In genomic region chr17:86166567-86167319, GRCm38 (mm10) we compare ENCODE assay signal across 8 mouse cellular contexts. TPM values are rescaled to one million over a fixed set of nuclear protein-coding genes. Genes with fewer than 3 reads are reported as not detected.
DNase-seq lines count a peak whose midpoint lies in the region; ATAC-seq and TF ChIP-seq lines count a peak whose summit lies in the region.

No protein-coding gene starts in this region.

- no peaks in the 10 kb centered on the region for H3K36me3 ChIP-seq in hindbrain, embryonic 16.5 days (ENCODE audit: control insufficient read depth, insufficient read depth, low read length)

- under 1% methylated on average over 46 of the region's 46 CpGs for WGBS in hindbrain, embryonic 16.5 days

- CTCF ChIA-PET in Patski (lab: Charles Lee), result no interaction called here

- in situ Hi-C loops in Patski (cut with MboI; ENCODE audit: low pct_unique_long_range_greater_than_20kb), result loop anchor here (5.0 to 10.0 kb wide), 3 partner anchors 126 to 738 kb away; no protein-coding TSS in a partner anchor

- no peak for TF ChIP-seq CTCF in Patski (IDR thresholded peaks at IDR 0.05)
- TF ChIP-seq CTCF in gastrocnemius, adult 2 months (IDR thresholded peaks at IDR 0.05), result no peak

- DNase-seq in Patski (ENCODE audit: low read depth, low spot score), result no peak
- peak; percentile 82 for DNase-seq in cerebellum, adult 9-10 months
- peak; percentile 94 for DNase-seq in gastrocnemius, adult 2 months
- DNase-seq in left cerebral cortex, postnatal 25 days (ENCODE audit: low spot score in 2 of 2), result peak; percentile 47 to 59
- peak; percentile 68 for DNase-seq in right cerebral cortex, postnatal 25 days
- DNase-seq in urinary bladder, postnatal 25 days (ENCODE audit: low spot score), result peak; percentile 75

- H3K9ac ChIP-seq in hindbrain, embryonic 16.5 days (ENCODE audit: low read depth, low read length), result peak overlapping the region; percentile 90

- peak overlapping the region; percentile 79 for H3K4me3 ChIP-seq in gastrocnemius, adult 2 months
- H3K4me3 ChIP-seq in hindbrain, embryonic 16.5 days (ENCODE audit: low read length), result peak overlapping the region; percentile 77

- H3K9me3 ChIP-seq in hindbrain, embryonic 16.5 days (ENCODE audit: control insufficient read depth, low read length), result no peaks in the 10 kb centered on the region

- peak overlapping the region; percentile 84 for H3K4me2 ChIP-seq in hindbrain, embryonic 16.5 days (ENCODE audit: low read length)

- POLR2A ChIA-PET in Patski (lab: Charles Lee), result interaction anchor here (0.6 to 0.7 kb wide), 6 partner anchors 43 to 696 kb away, joined by 3 to 5 read pairs (median 3); no protein-coding TSS in a partner anchor

- peak overlapping the region; percentile 100 for H3K27ac ChIP-seq in gastrocnemius, adult 2 months
- peak overlapping the region; percentile 95 for H3K27ac ChIP-seq in hindbrain, embryonic 16.5 days (ENCODE audit: low read depth, low read length)

- peak; percentile 35 for ATAC-seq in Patski
- peak; percentile 48 for ATAC-seq in hindbrain, embryonic 16.5 days
- ATAC-seq in megakaryocyte progenitor cell, adult 5-6 weeks (replicated peaks; ENCODE audit: poor library complexity), result peak; percentile 15; the same call in 1 of the 2 replicates

- H3K4me1 ChIP-seq in hindbrain, embryonic 16.5 days (ENCODE audit: control insufficient read depth, insufficient read depth, low read depth, low read length), result peaks cover 20% of the 10 kb centered on the region

- no peaks in the 10 kb centered on the region for H3K27me3 ChIP-seq in Patski
- peaks cover 5% of the 10 kb centered on the region; the same call in 1 of the 2 replicates for H3K27me3 ChIP-seq in hindbrain, embryonic 16.5 days (replicated peaks; ENCODE audit: control insufficient read depth, insufficient read depth, low read length)

- intact Hi-C loops in gastrocnemius, adult 2 months (cut with DNase I), result loop anchor here (10.0 kb wide), 1 partner anchor 738 kb away; no protein-coding TSS in a partner anchor
- intact Hi-C loops in left cerebral cortex, postnatal 25 days (cut with DNase I), result loop anchor here (5.0 kb wide), 2 partner anchors 61 to 181 kb away; no protein-coding TSS in a partner anchor

RNA-seq across cellular contexts. Expression of gene Prkce, which starts 0.8 kb away (rescaled TPM):
- polyA plus RNA-seq in Patski (2021), result 6.6 TPM
- total RNA-seq in gastrocnemius, adult 2 months (2021), result 10 to 100 TPM in 1 of 2 experiments, 1 to 10 TPM in 1; 9.3 to 10.2 TPM
- polyA plus RNA-seq in hindbrain, embryonic 16.5 days (2015; fragmentation: Nextera tagmentation; extraction: Ambion mirVana), result 35.7 and 36.4 TPM in 2 replicates
- total RNA-seq in left cerebral cortex, postnatal 25 days (2021), result 100 to 1,000 TPM; 269 to 275 TPM
- 4.2 and 4.8 TPM in 2 replicates for total RNA-seq in megakaryocyte progenitor cell, adult 5-6 weeks (2015)
- total RNA-seq in megakaryocyte progenitor cell, adult 5-6 weeks (2017), result 1.7 and 3.1 TPM in 2 replicates

RNA-seq across cellular contexts. Expression of gene Srbd1, which starts 21.8 kb away (rescaled TPM):
- 20.3 TPM for polyA plus RNA-seq in Patski (2021)
- 1 to 10 TPM; 5.5 to 8.0 TPM for total RNA-seq in gastrocnemius, adult 2 months (2021)
- polyA plus RNA-seq in hindbrain, embryonic 16.5 days (2015; fragmentation: Nextera tagmentation; extraction: Ambion mirVana), result 13.3 and 13.7 TPM in 2 replicates
- total RNA-seq in left cerebral cortex, postnatal 25 days (2021), result 10 to 100 TPM; 14.8 to 15.5 TPM
- total RNA-seq in megakaryocyte progenitor cell, adult 5-6 weeks (2015), result 22.6 and 33.1 TPM in 2 replicates
- 22.9 and 25.8 TPM in 2 replicates for total RNA-seq in megakaryocyte progenitor cell, adult 5-6 weeks (2017)

Comparison
In these comparisons a context has a peak if more than half of its experiments do, and no peak if none do; other contexts are left out.
1. RNA of gene Prkce, which starts 0.8 kb away (total RNA-seq): 269 to 275 TPM in left cerebral cortex, postnatal 25 days; 9.3 to 10.2 TPM in gastrocnemius, adult 2 months and 1.7 to 4.8 TPM in megakaryocyte progenitor cell, adult 5-6 weeks; every median in the first group is over 10 times any median in the second.
2. Peak in every context shown above with its lines, with median percentiles within 50 percentile points of each other: ATAC-seq.